Mouse (Mus musculus) brain, embryonic 14.5 days (tissue): ENCODE measurements at regions not wholly inside any gene's neighbourhood (a gene's known extent, or its start where the extent isn't known, plus 50 kb on each side); places are given as distances from the start of the nearest gene placed in this dataset.

Experiments used
- CTCF ChIP-seq: fragments of 200-500 bp; IDR thresholded peaks from 2 replicates; pipeline ENCODE4 v1.5.1; 2012; ENCODE audit warnings: inconsistent platforms, mild to moderate bottlenecking, moderate library complexity, borderline replicate concordance; ENCODE audit not compliant: insufficient read depth, insufficient read length; ENCODE audit errors: extremely low read depth
- POLR2A ChIP-seq: fragments of 200-500 bp; IDR thresholded peaks from 2 replicates; pipeline ENCODE4 v1.6.1; 2012; ENCODE audit warnings: mild to moderate bottlenecking, inconsistent platforms, borderline replicate concordance; ENCODE audit not compliant: poor library complexity, insufficient read depth, insufficient read length, severe bottlenecking; ENCODE audit errors: extremely low read depth

- TF ChIP-seq POLR2A = no peak
- no peak for TF ChIP-seq CTCF
Measured at GRCm38 (mm10) chr3:21908828-21909227, 167.6 kb upstream of the Tbl1xr1 start.
